Mouse (Mus musculus): ENCODE data around the gene Med4.

- TF ChIP-seq ZNF384 (IDR thresholded peaks at IDR 0.05; ENCODE audit: low read depth, low read length) (no peak), HCFC1 (IDR thresholded peaks at IDR 0.05; ENCODE audit: borderline replicate concordance, insufficient read depth, low read length) (no peak), CHD2 (IDR thresholded peaks at IDR 0.05; ENCODE audit: low read depth, low read length) (no peak), MAFK (IDR thresholded peaks at IDR 0.05; ENCODE audit: insufficient read depth, low read depth, low read length) (no peak), ZC3H11A (IDR thresholded peaks at IDR 0.05; ENCODE audit: borderline replicate concordance, low read depth, low read length) (no peak)
Observed at GRCm38 (mm10) chr14:73501721-73502120, 8.1 kb upstream of the Med4 start.

Data from ES-E14 (cell line).